Mouse (Mus musculus) kidney, postnatal 14 days (tissue): ENCODE data around the gene C2cd5.

ENCODE experiments used
- DNase-seq: peaks from one replicate; pipeline ENCODE4 v3.0.0; 2022; ENCODE audit warnings: mixed read lengths

Gene C2cd5

GRCm38 (mm10) chr6:143115011-143115445 is 15.1 kb upstream of the C2cd5 start:
- peak; percentile 66 for DNase-seq

GRCm38 (mm10) chr6:143114556-143114955 is 14.6 kb upstream of the C2cd5 start:
- DNase-seq, result peak; percentile 71

- no peak for DNase-seq
These were observed 10.4 kb upstream of the C2cd5 start for GRCm38 (mm10) chr6:143110371-143110770.

- DNase-seq, result no peak
These were observed 9.8 kb upstream of the C2cd5 start for GRCm38 (mm10) chr6:143109622-143110218.

DNA sequence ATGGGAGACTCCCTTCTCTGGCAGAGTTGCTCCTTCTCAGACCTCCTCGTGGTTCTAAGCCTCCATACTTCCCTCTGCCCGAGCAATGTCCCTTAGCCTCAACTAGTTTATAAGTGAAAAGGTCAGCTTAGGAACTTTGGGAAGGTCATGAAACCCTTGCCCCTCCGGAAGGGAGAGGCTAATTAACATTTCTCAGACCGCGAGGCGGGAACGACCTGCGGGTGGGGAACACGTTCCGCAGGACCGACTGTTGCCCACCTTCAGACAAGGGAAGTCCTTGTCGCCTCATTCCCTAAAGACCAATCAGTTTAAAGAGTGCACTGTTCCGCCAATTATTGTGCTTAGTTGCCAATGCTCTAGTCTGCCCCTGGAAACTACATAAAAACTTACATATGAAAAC is 8.1 kb upstream of the C2cd5 start:
- no peak for DNase-seq

- no peak for DNase-seq
These were observed 7.7 kb upstream of the C2cd5 start for GRCm38 (mm10) chr6:143107611-143108010.

GRCm38 (mm10) chr6:143105766-143106165 is 5.8 kb upstream of the C2cd5 start:
- no peak for DNase-seq

- DNase-seq, result no peak
These were observed 4.2 kb upstream of the C2cd5 start for GRCm38 (mm10) chr6:143103981-143104680.

- no peak for DNase-seq
These were observed 656 bp upstream of the C2cd5 start for GRCm38 (mm10) chr6:143100478-143101115.

DNA sequence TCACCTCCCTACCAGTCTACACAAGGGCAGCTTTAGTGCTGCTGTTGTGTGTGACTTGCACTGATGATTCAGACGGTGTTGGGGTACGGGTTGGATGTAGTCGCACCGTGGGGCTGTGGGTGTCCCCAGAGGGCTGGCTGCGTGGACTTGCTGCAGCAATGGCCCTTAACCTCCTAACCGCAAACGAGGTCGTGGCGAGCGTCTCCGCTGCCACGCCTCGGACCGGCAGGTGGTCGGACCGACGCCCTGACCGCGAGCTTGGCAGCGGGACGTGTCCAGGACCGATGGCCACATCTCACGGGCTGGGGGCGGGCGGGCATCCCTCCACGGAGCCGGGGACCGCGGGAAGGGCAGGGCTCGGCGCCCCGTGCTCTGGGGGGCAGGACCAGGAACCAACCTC is 660 bp downstream of the C2cd5 start:
- DNase-seq, result no peak

GRCm38 (mm10) chr6:143095126-143095525 is 4.8 kb downstream of the C2cd5 start:
- DNase-seq, result no peak

DNA sequence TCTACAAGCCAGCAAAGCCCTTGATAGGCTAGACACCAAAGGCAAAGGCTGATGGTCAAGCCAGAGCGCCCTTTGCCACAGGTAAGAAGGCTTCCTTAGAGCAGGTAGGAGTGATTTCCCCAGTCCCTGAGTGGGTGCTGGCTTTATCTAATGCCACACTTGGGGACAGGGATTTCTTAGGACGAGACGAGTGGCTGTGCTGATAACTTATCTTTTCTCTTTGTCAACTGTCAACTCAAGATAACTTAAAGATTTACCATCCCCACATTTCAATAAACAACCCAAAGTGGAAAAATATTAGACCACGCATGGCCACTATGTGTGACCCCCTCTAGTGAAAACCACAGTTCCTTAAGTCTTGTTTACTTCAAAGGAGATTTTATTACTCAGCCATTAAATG is 7.1 kb downstream of the C2cd5 start:
- DNase-seq, result no peak

DNA sequence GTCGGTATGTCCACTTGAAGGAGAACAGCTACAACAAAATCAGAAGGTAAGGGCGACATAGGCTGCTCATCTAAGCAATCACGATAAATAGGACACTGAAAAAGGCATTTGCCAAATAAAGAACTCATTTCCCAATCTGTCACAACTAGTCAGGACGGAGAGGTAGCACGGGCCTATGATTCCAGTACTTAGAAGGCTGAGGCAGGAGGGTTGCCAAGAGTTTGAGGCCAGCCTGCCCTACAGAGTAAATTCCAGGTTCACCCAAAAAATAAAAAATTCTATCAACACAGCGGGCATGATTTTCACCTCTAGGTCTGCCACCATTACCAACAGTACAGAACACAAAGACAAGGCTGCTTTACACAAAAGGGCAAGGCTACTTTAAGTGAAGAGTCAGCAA is 8.9 kb downstream of the C2cd5 start:
- DNase-seq, result no peak

DNA sequence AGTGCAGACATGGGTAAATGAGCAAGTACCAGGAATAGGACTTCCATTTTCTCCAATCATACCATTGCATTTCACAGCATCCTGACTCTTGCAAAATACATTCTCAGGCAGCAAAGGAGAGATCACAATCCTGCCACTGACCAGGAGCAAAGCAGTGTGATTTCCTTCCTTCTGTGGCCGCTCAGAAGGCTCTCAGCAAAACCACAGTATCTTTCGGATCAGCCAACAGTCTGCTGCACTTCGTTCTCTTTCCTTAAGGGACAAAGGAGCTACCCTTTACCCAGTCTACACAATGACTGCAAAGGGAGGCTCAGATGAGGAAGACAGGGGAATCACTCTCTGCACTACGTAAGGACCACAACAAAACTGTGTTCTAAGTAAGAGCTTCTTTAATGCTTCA is 12.6 kb downstream of the C2cd5 start:
- DNase-seq, result no peak

GRCm38 (mm10) chr6:143085898-143086297 is 14.0 kb downstream of the C2cd5 start:
- DNase-seq, result no peak

DNA sequence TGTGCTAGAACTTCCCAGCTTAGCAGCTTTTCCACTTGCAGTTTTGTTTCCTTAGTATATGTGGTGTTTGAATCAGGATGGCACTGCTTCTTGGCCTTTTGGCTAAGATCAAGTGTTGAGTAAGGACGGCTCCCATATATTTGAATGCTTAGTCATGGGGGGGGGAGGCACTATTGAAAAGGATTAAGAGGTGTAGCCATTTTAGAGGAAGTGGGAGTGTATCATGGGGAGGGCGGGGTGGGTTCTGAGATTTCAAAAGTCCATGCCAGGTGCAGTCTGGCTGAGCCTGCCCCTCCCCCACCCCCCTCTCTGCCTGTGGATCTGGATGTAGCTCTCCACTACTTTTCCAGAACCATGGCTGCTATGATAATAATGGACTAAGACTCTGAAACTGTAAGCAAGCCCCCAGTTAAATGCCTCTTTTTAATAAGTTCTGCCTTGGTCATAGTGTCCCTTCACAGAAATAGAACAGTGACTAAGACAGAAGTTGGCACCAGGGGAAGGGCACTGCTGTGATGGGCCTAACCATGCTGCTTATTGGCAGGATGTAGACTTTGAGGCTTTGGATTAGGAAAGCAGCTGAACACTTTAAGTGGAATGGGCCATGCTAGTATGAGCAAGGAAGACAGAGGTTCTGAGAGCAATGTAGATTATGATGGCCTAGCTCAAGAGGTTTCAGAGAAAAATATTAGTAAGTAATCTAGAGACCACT is 15.5 kb downstream of the C2cd5 start:
- DNase-seq, result no peak

GRCm38 (mm10) chr6:143081479-143082106 is 18.3 kb downstream of the C2cd5 start:
- no peak for DNase-seq

GRCm38 (mm10) chr6:143080774-143081173 is 19.2 kb downstream of the C2cd5 start:
- DNase-seq, result no peak

GRCm38 (mm10) chr6:143079126-143079525 is 20.8 kb downstream of the C2cd5 start:
- no peak for DNase-seq

GRCm38 (mm10) chr6:143076461-143076860 is 23.5 kb downstream of the C2cd5 start:
- no peak for DNase-seq

DNA sequence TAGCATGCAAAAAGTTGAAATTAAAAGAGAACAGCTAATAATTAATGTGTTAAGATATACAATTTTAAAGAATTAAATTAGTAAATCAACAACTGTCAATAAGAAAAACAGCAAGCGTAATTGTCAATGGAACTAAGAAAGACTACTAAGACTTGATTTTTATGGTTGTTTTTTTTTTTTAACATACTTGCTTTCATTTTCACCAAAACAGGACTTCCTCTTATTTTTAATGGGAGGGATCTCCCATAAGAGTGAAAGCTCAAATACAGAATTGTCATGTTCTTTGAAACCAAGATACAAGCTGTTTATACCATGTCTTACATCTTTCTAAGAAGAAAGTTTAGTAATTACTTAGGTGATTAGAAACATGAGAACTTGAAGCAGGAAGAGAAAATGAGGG is 26.0 kb downstream of the C2cd5 start:
- DNase-seq, result no peak

DNA sequence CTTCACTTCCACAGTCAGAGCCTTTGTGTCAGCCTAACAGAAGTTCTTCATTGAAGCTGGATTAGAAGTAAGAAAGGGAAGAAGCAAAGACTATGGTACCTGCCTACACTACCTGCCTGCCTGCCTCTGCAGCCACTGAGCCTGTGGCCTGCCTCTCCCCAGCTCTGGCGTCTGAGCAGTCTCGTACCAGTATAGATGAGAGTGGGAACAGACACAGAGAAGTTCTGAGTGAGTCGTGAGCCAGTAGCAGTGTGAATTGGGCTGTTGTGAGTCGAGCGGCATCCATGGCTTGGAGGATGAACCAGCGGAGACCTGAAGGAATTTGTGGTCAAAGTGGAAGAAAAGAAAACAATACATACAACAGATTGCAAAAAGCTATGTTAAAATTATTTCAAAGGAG is 26.5 kb downstream of the C2cd5 start:
- DNase-seq, result no peak

DNA sequence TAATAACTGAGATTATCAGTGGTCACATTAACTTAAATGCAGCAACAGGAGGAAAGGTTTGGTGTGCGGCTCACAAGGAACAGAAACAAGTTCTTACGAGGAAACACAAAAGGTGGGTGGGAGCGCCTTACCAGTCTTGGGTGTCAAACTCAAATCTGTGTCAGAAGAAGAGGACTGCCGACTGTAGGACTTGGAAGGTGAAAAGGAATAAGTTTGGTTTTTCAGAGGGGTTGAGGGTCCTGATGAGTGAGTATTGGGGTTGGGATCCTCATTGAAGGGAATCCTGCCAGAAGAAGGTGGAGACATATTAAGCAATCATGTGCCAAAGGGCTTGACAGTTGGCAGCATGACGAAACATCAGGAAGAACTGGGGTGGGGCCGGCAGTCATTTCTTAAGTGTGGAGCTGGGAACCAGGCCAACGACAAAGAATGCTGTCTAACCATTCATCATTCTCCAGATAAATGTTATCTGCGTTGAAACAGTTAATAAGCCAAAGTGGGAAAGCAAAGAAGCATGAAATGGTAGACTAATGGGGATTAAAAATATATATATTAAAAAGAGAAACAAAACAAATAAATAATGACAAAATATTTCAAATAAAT is 27.4 kb downstream of the C2cd5 start:
- peak; percentile 53 for DNase-seq
